Mouse (Mus musculus): Measurements from ENCODE around the gene Rab3d.

Gene Rab3d

DNA sequence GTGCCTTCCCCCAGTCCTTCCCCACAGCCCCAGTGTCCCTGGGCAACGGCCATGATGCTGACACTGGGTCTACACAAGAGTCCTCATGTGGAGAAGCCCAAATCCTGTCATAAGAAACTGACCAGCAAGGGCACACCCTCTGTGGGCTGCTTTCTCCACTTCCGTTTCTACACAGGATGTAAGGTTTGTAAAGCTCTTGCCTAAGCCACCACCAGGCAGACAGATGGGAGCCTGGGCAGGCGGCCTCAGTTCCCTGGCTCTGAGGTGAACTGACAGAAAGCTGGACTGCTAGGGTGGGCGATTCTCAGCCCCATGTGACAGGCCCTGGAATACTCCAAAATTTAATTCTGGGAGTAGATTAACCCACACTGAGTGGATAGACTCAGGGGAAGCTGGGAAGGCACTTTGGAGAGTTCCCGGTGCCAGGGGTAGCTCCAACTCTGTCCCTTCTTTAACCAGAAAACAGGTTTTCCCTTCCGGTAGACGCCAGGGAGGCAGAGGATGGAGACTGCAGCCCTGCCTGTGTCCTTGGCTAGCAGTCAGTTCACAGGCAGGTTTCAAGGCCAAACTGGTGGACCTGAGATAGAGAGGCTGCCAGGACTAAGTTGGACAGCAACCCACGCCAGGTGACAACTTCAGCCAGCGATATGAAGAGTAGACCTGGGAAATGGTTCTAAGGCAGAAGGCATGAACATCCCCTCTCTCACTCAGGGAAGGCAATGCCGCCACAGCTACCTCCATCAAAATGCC, 8.3 kb downstream of the Rab3d start:
- 74% methylated on average over 10 of the region's 10 CpGs for whole genome bisulfite sequencing

- 68% methylated on average over 11 of the region's 11 CpGs for WGBS
These were observed 9.8 kb downstream of the Rab3d start for GRCm38 (mm10) chr9:21908216-21908615.

GRCm38 (mm10) chr9:21904031-21904430, 14.0 kb downstream of the Rab3d start:
- WGBS, result 83% methylated on average over 4 of the region's 4 CpGs

DNA sequence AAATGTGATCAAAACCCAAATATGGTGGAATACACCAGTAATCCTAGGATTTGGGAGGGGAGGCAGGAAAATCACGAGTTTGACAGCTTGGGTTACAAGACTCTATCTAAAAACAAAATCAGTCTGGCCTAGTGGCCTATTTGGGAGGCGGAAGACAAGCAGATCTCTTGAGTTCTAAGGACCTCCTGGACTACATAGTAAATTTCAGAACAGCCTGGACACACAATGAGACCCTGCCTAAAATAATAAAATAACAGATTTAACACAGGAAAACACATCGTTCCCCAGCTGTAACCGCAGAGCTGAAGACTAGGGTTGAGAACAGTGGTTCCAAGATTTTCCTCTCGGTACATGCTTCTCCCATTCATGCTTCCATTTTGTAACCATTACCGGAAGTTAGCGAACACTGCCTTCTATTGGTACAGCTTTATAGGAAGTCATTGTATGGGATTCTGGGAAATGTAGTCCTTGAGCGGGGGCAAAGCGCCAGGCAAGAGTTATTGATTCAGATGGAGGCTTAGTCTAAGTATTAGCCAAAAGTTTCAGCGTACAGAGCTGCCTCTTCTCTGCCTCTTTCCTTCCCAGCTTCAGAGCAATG, 16.7 kb downstream of the Rab3d start:
- 7% methylated on average over 10 of the region's 10 CpGs for WGBS

DNA sequence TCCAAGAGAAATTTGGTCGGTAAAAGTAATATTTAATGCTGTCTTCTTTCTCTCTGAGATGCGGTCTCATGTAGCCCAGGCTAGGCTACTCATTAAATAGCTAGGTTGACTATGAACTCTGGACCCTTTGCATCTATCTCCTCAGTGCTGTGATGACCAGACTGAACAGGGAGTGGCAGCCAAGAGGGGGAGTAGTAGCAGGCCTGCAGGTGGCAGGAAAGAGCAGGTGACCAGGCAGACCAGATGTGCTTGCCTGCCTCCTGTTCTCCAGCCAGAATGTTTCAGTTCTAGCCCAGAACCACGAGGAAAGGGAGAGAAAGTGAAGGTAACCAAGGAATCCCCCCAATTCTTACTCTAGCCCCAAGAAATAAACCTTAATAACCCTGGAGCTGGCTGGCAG, 28.8 kb downstream of the Rab3d start:
- WGBS, result 64% methylated on average over 3 of the region's 3 CpGs

DNA sequence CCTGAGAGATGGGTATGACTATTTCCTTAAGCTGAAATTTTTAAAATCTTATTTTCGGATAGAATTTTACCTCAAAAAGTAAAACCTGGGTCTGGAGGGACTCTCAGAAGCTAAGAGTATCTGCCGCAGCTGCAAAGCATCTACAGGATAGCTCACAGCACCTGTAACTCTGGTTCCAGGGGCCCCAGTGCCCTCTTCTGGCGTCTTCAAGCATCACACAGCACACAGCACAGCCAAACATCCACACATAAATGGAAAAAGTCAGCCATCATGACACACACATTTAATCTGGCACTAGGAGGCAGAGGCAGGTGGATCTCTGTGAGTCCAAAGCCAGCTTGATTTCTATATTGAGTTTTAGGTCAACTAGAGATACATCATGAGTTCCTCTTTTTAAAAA, 41.4 kb downstream of the Rab3d start:
- WGBS, result 68% methylated on average over 3 of the region's 3 CpGs

DNA sequence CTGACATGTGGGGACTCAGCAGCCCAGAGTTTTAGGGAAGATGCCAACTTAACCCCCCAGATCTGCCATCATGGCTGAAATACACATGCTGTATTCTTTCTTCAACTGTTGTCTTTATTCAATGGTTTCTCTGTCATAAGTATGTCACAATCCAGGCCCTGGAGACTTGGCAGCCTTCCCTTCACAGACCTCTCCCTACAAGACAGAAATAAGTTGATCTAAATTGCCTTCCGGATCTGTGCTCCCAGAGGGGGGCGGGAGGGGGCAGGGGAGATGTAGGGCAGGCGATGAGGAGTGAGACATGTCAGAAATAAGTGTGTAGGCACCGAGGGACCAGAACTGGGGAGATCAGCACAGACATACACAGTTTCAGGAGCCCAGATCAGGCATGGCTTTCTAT, 45.8 kb downstream of the Rab3d start:
- 41% methylated on average over 4 of the region's 4 CpGs for WGBS

- WGBS, result 10% methylated on average over 20 of the region's 20 CpGs
These were observed 47.0 kb downstream of the Rab3d start for GRCm38 (mm10) chr9:21870879-21871524.

- 51% methylated on average over 7 of the region's 7 CpGs for WGBS
These were observed 48.7 kb downstream of the Rab3d start for GRCm38 (mm10) chr9:21869290-21869689.

GRCm38 (mm10) chr9:21867726-21868125, 50.3 kb downstream of the Rab3d start:
- 83% methylated on average over 3 of the region's 3 CpGs for WGBS

DNA sequence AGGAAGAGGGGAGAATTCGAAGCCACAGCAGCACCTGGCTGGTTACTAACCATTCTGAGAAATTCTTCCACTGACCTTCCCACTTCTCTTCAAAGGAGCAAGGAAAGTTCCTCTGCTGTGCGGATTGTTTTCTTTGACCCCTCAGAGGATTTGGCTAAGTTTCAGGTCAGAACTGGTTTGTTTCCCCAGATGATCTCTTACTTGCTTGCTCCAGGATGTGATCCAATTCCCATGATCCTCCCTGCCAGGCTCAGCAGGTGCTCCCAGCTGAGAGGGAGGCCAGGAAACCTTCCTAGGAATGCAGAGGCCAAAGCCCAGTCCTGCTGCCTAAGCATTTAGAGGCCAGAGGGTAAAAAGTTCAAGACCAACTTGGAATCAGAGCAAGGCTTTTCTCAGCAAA, 51.4 kb downstream of the Rab3d start:
- 59% methylated on average over 2 of the region's 2 CpGs for WGBS

DNA sequence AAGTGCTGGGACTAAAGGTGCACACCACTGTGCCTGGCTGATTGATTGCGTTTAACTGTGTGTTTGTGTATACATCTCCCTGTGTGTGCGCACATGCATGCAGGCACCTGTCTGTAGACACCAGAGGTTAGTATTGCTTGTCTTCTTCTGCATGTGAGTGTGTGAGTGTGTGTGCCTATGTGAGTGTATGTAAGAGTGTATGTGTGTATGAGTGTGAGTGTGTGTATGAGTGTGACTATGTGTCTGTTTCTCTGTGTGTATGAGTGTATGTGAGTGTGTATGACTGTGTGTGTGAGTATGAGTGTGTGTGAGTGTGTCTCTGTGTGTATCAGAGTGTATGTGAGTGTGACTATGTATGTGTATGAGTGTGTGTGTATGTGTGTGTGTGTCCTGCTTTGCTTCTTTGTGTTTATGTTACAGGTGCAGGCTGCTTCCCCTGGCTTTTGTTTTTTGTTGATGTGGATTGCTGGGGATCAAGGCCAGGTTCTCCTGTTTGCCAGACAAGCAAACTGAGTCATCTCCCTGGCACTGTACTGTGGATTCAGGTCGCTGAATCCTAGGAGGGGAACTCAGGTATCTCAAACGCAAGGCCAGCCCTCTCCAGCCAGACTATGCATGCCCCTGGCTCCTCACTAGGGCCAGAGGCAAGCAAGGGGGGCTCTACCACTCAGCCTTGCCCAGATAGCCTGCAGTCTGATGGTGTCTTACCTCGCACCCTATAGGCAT, 52.2 kb downstream of the Rab3d start:
- 78% methylated on average over 5 of the region's 5 CpGs for WGBS

DNA sequence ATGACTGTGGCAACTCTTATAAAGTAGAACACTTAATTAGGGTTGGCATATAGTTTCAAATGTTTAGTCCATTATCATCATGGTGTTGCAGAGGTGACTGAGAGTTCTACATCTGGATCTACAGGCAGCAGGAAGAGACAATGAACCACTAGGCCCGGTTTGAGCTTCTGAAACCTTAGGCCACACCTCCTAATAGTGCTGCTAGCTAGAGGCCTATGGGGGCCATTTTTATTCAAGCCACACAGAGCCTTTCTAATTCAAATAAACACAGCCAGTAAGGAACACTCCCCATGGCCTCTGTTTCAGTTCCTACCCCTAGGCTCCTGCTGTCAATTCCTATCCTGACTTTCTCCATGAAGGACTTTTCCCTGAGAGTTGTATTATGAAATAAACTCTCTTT, 55.8 kb downstream of the Rab3d start:
- WGBS, result 60% methylated on average over 1 of the region's 1 CpGs

DNA sequence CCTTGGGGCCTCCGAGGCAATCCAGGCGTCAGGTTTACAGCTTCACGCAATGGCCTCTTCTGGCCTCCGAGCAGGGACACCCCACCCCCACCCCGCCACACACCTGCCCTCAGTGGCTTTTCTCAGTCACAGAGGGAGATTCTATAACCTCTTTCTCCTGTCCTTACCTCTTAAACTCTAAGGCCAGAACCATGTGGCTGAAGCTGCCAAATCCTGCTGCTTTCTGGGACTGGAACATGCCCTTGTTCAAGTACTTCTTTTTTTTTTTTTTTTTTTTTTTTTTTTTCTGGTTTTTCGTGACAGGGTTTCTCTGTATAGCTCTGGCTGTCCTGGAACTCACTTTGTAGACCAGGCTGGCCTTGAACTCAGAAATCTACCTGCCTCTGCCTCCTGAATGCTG, 57.6 kb downstream of the Rab3d start:
- WGBS, result 72% methylated on average over 6 of the region's 6 CpGs

DNA sequence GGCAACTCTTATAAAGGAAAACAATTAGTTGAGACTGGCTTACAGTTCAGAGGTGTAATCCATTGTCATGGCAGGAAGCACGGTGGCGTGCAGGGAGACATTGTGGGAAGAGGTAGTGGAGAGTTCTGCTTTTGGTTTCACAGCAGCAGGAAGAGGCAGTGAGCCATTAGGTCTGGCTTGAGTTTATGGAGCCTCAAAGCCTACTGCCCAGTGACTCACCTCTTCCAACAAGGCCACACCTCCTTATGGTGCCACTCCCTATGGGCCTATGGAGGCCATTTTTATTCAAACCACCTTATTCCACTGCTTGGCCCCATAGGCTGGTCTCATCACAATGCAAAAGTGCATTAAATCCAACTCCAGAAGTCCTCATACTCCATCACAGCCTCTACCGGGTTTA, 58.4 kb downstream of the Rab3d start:
- WGBS, result 91% methylated on average over 3 of the region's 3 CpGs

GRCm38 (mm10) chr9:21858084-21858483, 59.9 kb downstream of the Rab3d start:
- 72% methylated on average over 6 of the region's 6 CpGs for whole genome bisulfite sequencing

- 80% methylated on average over 2 of the region's 2 CpGs for WGBS
These were observed 60.5 kb downstream of the Rab3d start for GRCm38 (mm10) chr9:21857501-21857900.
